Mouse (Mus musculus): ENCODE data around the gene Tead4. TPM values are rescaled to one million over a fixed set of nuclear protein-coding genes. Genes with fewer than 3 reads are reported as not detected.
A peak's percentile ranks its signal among the peaks of the same experiment; 100 is the strongest.

The Tead4 gene
- polyA plus RNA-seq, 1 experiment from 2014 or later, result 5.1 TPM

- H3K4me3 ChIP-seq, result peak overlapping the region; percentile 59
- peaks cover 8% of the 10 kb centered on the region for H3K4me1 ChIP-seq
- peak overlapping the region; percentile 65; the same call in 1 of the 2 replicates for H3K27ac ChIP-seq
- WGBS, result under 1% methylated on average over 54 of the region's 54 CpGs
- no peaks in the 10 kb centered on the region for H3K27me3 ChIP-seq
- H3K9ac ChIP-seq, result peak overlapping the region; percentile 54
- no peaks in the 10 kb centered on the region for H3K9me3 ChIP-seq
- H3K36me3 ChIP-seq, result no peaks in the 10 kb centered on the region
- peak; percentile 100 for ATAC-seq (ENCODE audit: borderline replicate concordance, extremely low read depth, low FRiP score, low TSS enrichment)
- peak overlapping the region; percentile 94 for H3K4me2 ChIP-seq
These were observed 100.3 kb downstream of the Tead4 start for GRCm38 (mm10) chr6:128200116-128200846.

GRCm38 (mm10) chr6:128183521-128183920 lies 117.1 kb downstream of the Tead4 start:
- 25% methylated on average over 2 of the region's 2 CpGs for WGBS
- H3K9me3 ChIP-seq, result no peaks in the 10 kb centered on the region
- H3K4me3 ChIP-seq, result no peak overlapping the region
- H3K4me1 ChIP-seq, result 0 out of 2 replicates have a peak, but pooled peaks cover 6% of the 10 kb centered on the region
- H3K27ac ChIP-seq, result no peak overlapping the region
- no peak overlapping the region for H3K4me2 ChIP-seq
- no peak overlapping the region for H3K9ac ChIP-seq
- ATAC-seq (ENCODE audit: borderline replicate concordance, extremely low read depth, low FRiP score, low TSS enrichment), result no peak
- H3K36me3 ChIP-seq, result no peaks in the 10 kb centered on the region
- H3K27me3 ChIP-seq, result no peaks in the 10 kb centered on the region

DNA sequence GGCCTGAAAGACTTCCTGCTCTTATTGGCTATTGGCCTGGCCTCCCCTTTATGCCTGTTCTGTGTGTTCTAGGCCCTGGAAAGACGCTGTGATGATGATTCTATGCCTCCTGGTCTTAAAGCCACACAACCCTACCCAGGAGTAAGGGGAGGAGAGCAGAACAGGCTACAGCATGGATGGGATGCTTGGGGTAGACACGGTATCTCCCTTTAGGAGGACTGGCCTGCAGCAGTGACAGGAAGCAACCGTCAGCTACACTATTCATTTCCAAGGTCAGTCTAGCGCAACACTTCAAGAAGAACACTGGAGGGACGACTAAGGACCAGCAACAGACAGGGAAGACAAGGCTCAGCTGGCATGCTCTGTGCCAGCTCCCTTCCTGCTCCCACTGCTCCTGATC lies 119.4 kb downstream of the Tead4 start:
- ATAC-seq (ENCODE audit: borderline replicate concordance, extremely low read depth, low FRiP score, low TSS enrichment), result no peak
- no peaks in the 10 kb centered on the region for H3K27me3 ChIP-seq
- no peak overlapping the region for H3K27ac ChIP-seq
- H3K9ac ChIP-seq, result no peak overlapping the region
- no peaks in the 10 kb centered on the region for H3K9me3 ChIP-seq
- no peaks in the 10 kb centered on the region for H3K36me3 ChIP-seq
- WGBS, result 42% methylated on average over 5 of the region's 5 CpGs
- no peak overlapping the region for H3K4me2 ChIP-seq
- H3K4me3 ChIP-seq, result no peak overlapping the region
- 0 out of 2 replicates have a peak, but pooled peaks cover 6% of the 10 kb centered on the region for H3K4me1 ChIP-seq

DNA sequence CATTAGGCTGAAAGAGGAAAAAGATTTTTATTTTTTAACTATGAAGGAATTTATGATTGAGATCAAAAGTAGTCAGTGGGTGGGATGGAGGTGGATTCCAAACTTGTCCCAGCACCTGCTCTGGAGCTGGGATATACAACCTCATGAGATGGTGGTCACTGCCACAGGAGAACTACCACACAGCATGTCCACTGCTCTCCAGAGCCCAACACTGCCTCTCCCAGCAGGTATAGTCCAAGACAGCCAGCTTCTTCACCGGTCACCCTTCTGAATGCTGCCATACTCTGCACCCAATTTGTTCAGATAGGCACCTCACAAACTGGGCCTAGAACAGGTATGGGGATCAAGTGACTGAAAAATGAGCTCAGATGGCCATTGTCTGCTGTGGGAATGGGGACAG lies 121.0 kb downstream of the Tead4 start:
- WGBS, result 95% methylated on average over 1 of the region's 1 CpGs
- 0 out of 2 replicates have a peak, but pooled peaks cover 6% of the 10 kb centered on the region for H3K4me1 ChIP-seq
- no peak overlapping the region for H3K4me3 ChIP-seq
- H3K27me3 ChIP-seq, result no peaks in the 10 kb centered on the region
- no peak overlapping the region for H3K9ac ChIP-seq
- no peak overlapping the region for H3K4me2 ChIP-seq
- ATAC-seq (ENCODE audit: borderline replicate concordance, extremely low read depth, low FRiP score, low TSS enrichment), result no peak
- H3K9me3 ChIP-seq, result no peaks in the 10 kb centered on the region
- H3K27ac ChIP-seq, result no peak overlapping the region
- H3K36me3 ChIP-seq, result no peaks in the 10 kb centered on the region

- Histone ChIP-seq H3K36me3 (no peaks in the 10 kb centered on the region), H3K9me3 (no peaks in the 10 kb centered on the region), H3K4me2 (no peak overlapping the region), H3K9ac (no peak overlapping the region), H3K27ac (no peak overlapping the region), H3K27me3 (no peaks in the 10 kb centered on the region), H3K4me3 (no peak overlapping the region), H3K4me1 (0 out of 2 replicates have a peak, but pooled peaks cover 6% of the 10 kb centered on the region)
- ATAC-seq (ENCODE audit: borderline replicate concordance, extremely low read depth, low FRiP score, low TSS enrichment), result no peak
- WGBS, result 63% methylated on average over 5 of the region's 5 CpGs
These were observed 121.4 kb downstream of the Tead4 start for GRCm38 (mm10) chr6:128179247-128179646.

GRCm38 (mm10) chr6:128178681-128179080 lies 121.9 kb downstream of the Tead4 start:
- no peak for ATAC-seq (ENCODE audit: borderline replicate concordance, extremely low read depth, low FRiP score, low TSS enrichment)
- no peak overlapping the region for H3K27ac ChIP-seq
- 0 out of 2 replicates have a peak, but pooled peaks cover 6% of the 10 kb centered on the region for H3K4me1 ChIP-seq
- no peak overlapping the region for H3K9ac ChIP-seq
- no peaks in the 10 kb centered on the region for H3K9me3 ChIP-seq
- no peaks in the 10 kb centered on the region for H3K36me3 ChIP-seq
- H3K27me3 ChIP-seq, result no peaks in the 10 kb centered on the region
- no peak overlapping the region for H3K4me3 ChIP-seq
- no peak overlapping the region for H3K4me2 ChIP-seq
- WGBS, result 89% methylated on average over 2 of the region's 2 CpGs

Other genes with a start within 250 kb of the Tead4 start
- gene Tspan9, start 157.2 kb downstream of the Tead4 start, polyA plus RNA-seq (2015; fragmentation: Nextera tagmentation; extraction: Ambion mirVana), result 128 and 130 TPM in 2 replicates
- 16.6 and 21.6 TPM in 2 replicates for gene Tulp3, start 55.0 kb upstream of the Tead4 start, polyA plus RNA-seq (2015; fragmentation: Nextera tagmentation; extraction: Ambion mirVana)
- 125 TPM in 2 replicates for gene Rhno1, start 62.1 kb upstream of the Tead4 start, polyA plus RNA-seq (2015; fragmentation: Nextera tagmentation; extraction: Ambion mirVana)
- gene Foxm1, start 62.1 kb upstream of the Tead4 start, polyA plus RNA-seq (2015; fragmentation: Nextera tagmentation; extraction: Ambion mirVana), result 37.7 and 41.1 TPM in 2 replicates
- 0.22 and 0.48 TPM in 2 replicates for gene Tex52, start 74.6 kb upstream of the Tead4 start, polyA plus RNA-seq (2015; fragmentation: Nextera tagmentation; extraction: Ambion mirVana)
- not detected in 2 replicates for gene Gm44596, start 74.7 kb upstream of the Tead4 start, polyA plus RNA-seq (2015; fragmentation: Nextera tagmentation; extraction: Ambion mirVana)
- gene Nrip2, start 98.5 kb upstream of the Tead4 start, polyA plus RNA-seq (2015; fragmentation: Nextera tagmentation; extraction: Ambion mirVana), result 3.0 and 3.7 TPM in 2 replicates
- gene Itfg2, start 124.1 kb upstream of the Tead4 start, polyA plus RNA-seq (2015; fragmentation: Nextera tagmentation; extraction: Ambion mirVana), result 33.4 and 33.7 TPM in 2 replicates
- 470 and 477 TPM in 2 replicates for gene Fkbp4, start 137.9 kb upstream of the Tead4 start, polyA plus RNA-seq (2015; fragmentation: Nextera tagmentation; extraction: Ambion mirVana)
- 0.25 and 2.0 TPM in 2 replicates for gene Pzp, start 225.9 kb upstream of the Tead4 start, polyA plus RNA-seq (2015; fragmentation: Nextera tagmentation; extraction: Ambion mirVana)

Measured in lung, embryonic 15.5 days (tissue).